Mouse (Mus musculus) brain, embryonic 14.5 days (tissue): Measurements from ENCODE around the gene Grik3.

Experiments
- CTCF ChIP-seq: fragments of 200-500 bp; IDR thresholded peaks from 2 replicates; pipeline ENCODE4 v1.5.1; 2012; ENCODE audit warnings: inconsistent platforms, mild to moderate bottlenecking, moderate library complexity, borderline replicate concordance; ENCODE audit not compliant: insufficient read depth, insufficient read length; ENCODE audit errors: extremely low read depth
- POLR2A ChIP-seq: fragments of 200-500 bp; IDR thresholded peaks from 2 replicates; pipeline ENCODE4 v1.6.1; 2012; ENCODE audit warnings: mild to moderate bottlenecking, inconsistent platforms, borderline replicate concordance; ENCODE audit not compliant: poor library complexity, insufficient read depth, insufficient read length, severe bottlenecking; ENCODE audit errors: extremely low read depth

DNA sequence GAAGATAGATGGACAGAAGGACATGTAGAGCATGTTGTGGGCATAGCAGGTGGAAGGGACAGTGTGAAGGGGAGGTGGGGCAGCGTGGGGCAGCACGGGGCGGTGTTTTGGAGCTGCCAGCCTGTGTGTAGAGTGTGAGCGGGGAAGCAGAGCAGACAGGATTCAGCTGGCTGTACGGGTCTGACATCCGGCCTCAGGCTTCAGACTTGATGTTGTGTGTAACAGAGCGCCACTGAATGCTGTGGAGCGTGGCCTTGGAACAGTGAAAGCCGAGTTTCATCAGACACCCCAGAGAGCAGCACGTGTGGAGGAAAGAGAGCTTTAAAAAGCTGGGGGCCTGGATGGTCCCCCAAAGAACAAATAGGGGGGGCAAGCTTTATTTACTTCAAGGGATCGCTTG, 144.5 kb downstream of the Grik3 start:
- TF ChIP-seq POLR2A (no peak), CTCF (no peak)
